Mouse (Mus musculus) lung, adult 2 months (tissue): ENCODE results near the gene H2-DMa.

Experiments
- CTCF ChIP-seq: fragments of 200-500 bp; IDR thresholded peaks from 2 replicates; pipeline ENCODE4 v1.5.1; 2011; ENCODE audit warnings: mild to moderate bottlenecking, low read length, control low read depth; ENCODE audit not compliant: insufficient read depth
- POLR2A ChIP-seq: fragments of 200-500 bp; IDR thresholded peaks from 2 replicates; pipeline ENCODE4 v1.6.1; 2011; ENCODE audit warnings: low read depth, mild to moderate bottlenecking, control low read depth, low read length, borderline replicate concordance; ENCODE audit errors: extremely low read depth

DNA sequence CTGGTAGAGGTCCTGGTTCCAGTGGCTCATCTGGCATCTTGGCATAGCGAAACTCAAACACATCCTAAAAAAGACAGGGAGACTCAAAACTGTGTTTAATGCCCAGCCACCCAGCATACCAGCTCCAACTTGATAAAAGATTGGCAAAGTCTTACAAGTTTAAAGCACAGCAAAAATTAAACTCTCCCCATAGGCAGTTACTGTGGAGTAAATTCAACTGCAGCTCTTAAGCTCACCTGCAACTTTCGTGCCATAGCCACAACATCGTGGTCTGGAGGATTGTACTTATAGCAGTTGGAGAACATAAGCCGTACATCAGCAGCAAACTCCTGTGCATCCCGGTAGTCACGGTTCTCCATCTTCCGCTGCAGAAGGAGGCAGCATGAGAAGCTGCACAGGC is 5.2 kb upstream of the H2-DMa start:
- TF ChIP-seq CTCF (no peak), POLR2A (no peak)
